Mouse (Mus musculus): ENCODE results near the gene Lonrf2. TPM values are rescaled to one million over a fixed set of nuclear protein-coding genes. Genes with fewer than 3 reads are reported as not detected.

The Lonrf2 gene
- total RNA-seq, 2 experiments from 2014 or later = 0.31 TPM; not detected in 1

GRCm38 (mm10) chr1:38777500-38777899 is 59.0 kb downstream of the Lonrf2 start:
- ATAC-seq (replicated peaks; ENCODE audit: poor library complexity, severe bottlenecking) = peak; percentile 86

DNA sequence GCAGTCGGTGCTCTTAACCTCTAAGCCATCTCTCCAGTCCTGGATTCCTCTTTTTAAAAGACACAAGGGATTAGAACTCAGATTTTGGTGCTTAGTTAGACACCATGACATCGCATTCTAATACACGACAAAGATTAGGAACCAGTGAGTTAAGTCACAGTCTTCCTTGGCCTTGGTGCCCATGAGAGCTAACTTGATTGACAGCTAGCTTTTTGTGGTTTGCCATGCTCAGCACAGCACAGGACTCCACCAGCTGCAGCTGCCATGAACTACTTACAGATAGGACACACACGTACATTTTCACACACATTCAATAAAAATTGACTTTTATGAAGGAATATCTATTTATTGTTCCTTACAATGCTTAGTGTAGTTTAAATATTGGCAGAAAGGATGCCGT is 60.8 kb downstream of the Lonrf2 start:
- ATAC-seq (replicated peaks; ENCODE audit: poor library complexity, severe bottlenecking) = no peak

DNA sequence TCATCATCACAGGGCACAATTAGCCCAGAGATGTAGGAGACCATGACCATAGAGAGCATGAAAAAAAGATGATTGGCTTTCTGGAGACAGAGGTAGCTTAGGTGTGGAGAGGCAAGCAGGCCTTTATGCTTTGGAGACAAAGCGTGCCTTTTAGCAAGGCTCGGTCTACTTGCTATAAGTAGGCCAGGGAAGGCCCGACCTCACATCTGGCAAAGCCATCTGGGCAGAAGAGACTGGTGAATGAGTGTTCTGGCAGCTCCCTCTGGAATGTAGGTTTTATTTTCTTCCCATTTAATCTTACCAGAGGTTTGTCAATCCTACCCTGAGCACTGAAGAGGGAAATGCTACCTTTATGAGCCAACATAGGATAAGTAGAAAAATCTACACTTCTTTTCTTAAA is 65.8 kb downstream of the Lonrf2 start:
- no peak for ATAC-seq (replicated peaks; ENCODE audit: poor library complexity, severe bottlenecking)

- ATAC-seq (replicated peaks; ENCODE audit: poor library complexity, severe bottlenecking) = 0 out of 2 replicates have a peak, but pooled peaks have one; percentile 39
Measured at GRCm38 (mm10) chr1:38769920-38770319, 66.6 kb downstream of the Lonrf2 start.

GRCm38 (mm10) chr1:38767812-38768211 is 68.7 kb downstream of the Lonrf2 start:
- ATAC-seq (replicated peaks; ENCODE audit: poor library complexity, severe bottlenecking) = peak; percentile 92

DNA sequence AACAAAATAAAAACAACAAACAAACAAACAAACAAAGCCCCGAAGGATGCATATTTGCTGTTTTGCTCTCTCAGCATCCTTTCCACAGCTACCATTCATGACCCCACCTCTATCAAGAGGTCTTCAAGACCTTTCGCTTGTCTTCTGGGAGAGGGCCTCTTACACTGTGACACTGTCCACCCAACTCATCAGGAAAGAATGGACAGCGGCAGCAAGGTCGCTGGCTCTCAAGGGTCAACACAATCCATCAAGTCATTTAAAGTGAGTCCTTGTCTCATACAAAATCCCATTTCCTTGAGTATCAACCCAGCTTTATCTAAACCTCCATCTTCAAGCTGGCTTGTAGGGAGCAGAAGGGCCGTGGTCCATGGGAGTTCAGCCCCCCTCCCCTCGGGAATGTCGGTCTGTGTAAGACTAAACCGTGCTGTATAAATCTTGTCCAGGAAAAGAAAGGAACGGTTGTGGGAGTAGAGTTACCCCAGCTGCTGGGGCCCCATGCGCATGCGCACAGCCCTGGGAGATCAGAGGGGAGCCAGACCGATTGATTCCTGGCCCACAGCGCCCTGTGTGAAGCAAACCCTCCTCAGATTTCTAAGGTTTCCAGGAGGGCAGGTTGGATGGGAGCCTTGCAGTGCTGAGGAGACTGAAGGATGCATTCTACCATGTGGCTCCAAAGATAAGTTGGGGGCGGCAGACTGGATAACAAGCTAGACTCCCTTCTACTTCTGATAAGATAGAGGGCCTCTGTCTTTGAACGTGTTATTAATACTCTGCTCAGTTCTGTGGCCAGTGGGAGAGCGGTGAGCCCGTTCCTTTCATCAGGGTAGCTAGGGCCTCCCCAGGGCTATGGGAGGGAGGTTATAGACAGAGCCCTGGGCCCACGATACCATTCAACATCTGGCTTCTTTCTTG is 69.6 kb downstream of the Lonrf2 start:
- ATAC-seq (replicated peaks; ENCODE audit: poor library complexity, severe bottlenecking) = no peak

GRCm38 (mm10) chr1:38766254-38766653 is 70.3 kb downstream of the Lonrf2 start:
- ATAC-seq (replicated peaks; ENCODE audit: poor library complexity, severe bottlenecking) = no peak

DNA sequence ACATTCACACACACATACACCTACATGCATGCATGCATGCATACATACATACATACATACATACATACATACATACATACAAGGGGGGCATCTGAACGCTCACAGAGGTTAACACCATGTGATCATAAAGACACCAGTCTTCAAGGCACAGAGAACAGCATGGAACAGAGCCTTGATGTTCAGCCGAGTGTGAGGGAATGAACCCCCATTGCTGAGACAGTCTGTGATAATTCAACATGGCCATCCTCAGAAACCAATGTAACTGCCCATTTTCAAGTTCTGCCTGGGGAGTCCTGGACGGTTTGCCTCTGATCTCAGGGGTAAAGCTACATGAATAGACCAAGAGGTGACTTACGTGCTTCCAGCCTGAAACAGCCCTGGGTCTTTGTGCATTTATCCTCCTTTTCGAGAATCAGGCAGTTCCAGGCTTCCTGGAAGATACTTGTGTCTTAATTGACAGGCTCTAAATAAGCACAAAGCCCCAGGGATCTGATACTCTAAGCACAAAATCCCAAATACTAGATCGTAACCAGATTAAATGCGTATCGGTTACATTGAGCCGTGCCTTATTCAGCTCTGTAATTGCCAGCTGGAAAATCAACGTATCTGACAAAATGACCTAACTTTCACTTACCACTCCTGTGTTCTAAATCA is 72.4 kb downstream of the Lonrf2 start:
- ATAC-seq (replicated peaks; ENCODE audit: poor library complexity, severe bottlenecking) = no peak

GRCm38 (mm10) chr1:38760424-38760823 is 76.1 kb downstream of the Lonrf2 start:
- ATAC-seq (replicated peaks; ENCODE audit: poor library complexity, severe bottlenecking) = no peak

- ATAC-seq (replicated peaks; ENCODE audit: poor library complexity, severe bottlenecking) = no peak
Measured at GRCm38 (mm10) chr1:38757791-38758403, 78.6 kb downstream of the Lonrf2 start.

- no peak for ATAC-seq (replicated peaks; ENCODE audit: poor library complexity, severe bottlenecking)
Measured at GRCm38 (mm10) chr1:38743863-38744262, 92.6 kb downstream of the Lonrf2 start.

Other genes with a start within 250 kb of the Lonrf2 start
- gene Aff3, start 171.8 kb downstream of the Lonrf2 start, total RNA-seq (2014; fragmentation: Nextera tagmentation) = 31.5 and 36.5 TPM in 2 replicates
- 11.3 and 19.1 TPM in 2 replicates for gene Aff3, start 171.8 kb downstream of the Lonrf2 start, total RNA-seq (2017)
- gene Chst10, start 61.5 kb upstream of the Lonrf2 start, total RNA-seq (2014; fragmentation: Nextera tagmentation) = 0.30 TPM in 1 of 2 replicates, not detected in the other
- gene Chst10, start 61.5 kb upstream of the Lonrf2 start, total RNA-seq (2017) = 0.05 and 0.39 TPM in 2 replicates
- gene Nms, start 102.4 kb upstream of the Lonrf2 start, total RNA-seq (2014; fragmentation: Nextera tagmentation) = not detected in 2 replicates
- not detected in 2 replicates for gene Nms, start 102.4 kb upstream of the Lonrf2 start, total RNA-seq (2017)
- gene Pdcl3, start 148.9 kb upstream of the Lonrf2 start, total RNA-seq (2014; fragmentation: Nextera tagmentation) = 71.6 and 80.5 TPM in 2 replicates
- 44.2 and 73.6 TPM in 2 replicates for gene Pdcl3, start 148.9 kb upstream of the Lonrf2 start, total RNA-seq (2017)